Mouse (Mus musculus) forebrain, embryonic 10.5 days (tissue): ENCODE data around the gene Rassf8. TPM values are rescaled to one million over a fixed set of nuclear protein-coding genes. Genes with fewer than 3 reads are reported as not detected.

Experiments
- DNase-seq: peaks from one replicate; pipeline ENCODE4 v3.0.0-alpha.2; 2017; ENCODE audit warnings: low spot score; ENCODE audit errors: extremely low spot score
- H3K27ac ChIP-seq: fragments of 300-500 bp; sonication (generic); 2 replicates; pipeline ENCODE4 v1.5.1; 2016; ENCODE audit warnings: mild to moderate bottlenecking
- H3K27me3 ChIP-seq: fragments of 300-500 bp; sonication (generic); 2 replicates; pipeline ENCODE4 v1.6.1; 2016; ENCODE audit warnings: mild to moderate bottlenecking; ENCODE audit not compliant: poor library complexity, severe bottlenecking
- H3K36me3 ChIP-seq: fragments of 300-500 bp; sonication (generic); replicated peaks from 2 replicates; pipeline ENCODE4 v1.6.1; 2016; ENCODE audit warnings: mild to moderate bottlenecking, moderate library complexity
- H3K4me1 ChIP-seq: fragments of 300-500 bp; sonication (generic); 2 replicates; pipeline ENCODE4 v1.6.1; 2016
- H3K4me3 ChIP-seq: fragments of 300-500 bp; sonication (generic); 2 replicates; pipeline ENCODE4 v1.5.1; 2016; ENCODE audit warnings: mild to moderate bottlenecking, moderate library complexity
- H3K9me3 ChIP-seq: fragments of 300-500 bp; sonication (generic); 2 replicates; pipeline ENCODE4 v1.6.1; 2016; ENCODE audit warnings: mild to moderate bottlenecking, moderate library complexity
- WGBS: fragments of 180-500 bp; shearing (Covaris S2); methylation state at CpG from one replicate; pipeline ENCODE4 v1.1.7; 2016; 5-methylcytosine and 5-hydroxymethylcytosine counted together
- polyA plus RNA-seq: library from polyadenylated mRNA; unstranded; fragments of >200 nt; fragmentation: Nextera tagmentation; extraction: Ambion mirVana; gene quantifications from 2 replicates; pipeline ENCODE4 v1.2.1, GENCODE M21; 2016

Gene Rassf8
- polyA plus RNA-seq, 1 experiment from 2014 or later, result 2.3 TPM

DNA sequence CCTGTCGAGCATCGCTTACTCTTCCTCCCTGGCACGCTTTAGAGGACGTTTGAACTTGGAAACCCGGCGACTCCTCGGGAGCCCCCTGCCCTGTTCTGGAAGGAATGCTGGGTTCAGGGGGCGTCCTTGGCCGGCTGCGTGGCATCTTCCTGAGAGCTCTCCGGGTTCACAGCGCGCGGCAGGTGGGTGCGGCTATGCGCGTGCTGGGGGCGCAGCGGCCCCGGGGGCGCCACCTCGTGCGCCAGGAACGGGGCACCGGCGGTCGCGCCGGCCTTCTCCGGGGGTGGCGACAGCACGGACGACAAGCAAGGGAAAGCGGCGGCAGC, 116.2 kb downstream of the Rassf8 start:
- peaks cover 93% of the 10 kb centered on the region for H3K27me3 ChIP-seq
- peak overlapping the region; percentile 84 for H3K27ac ChIP-seq

GRCm38 (mm10) chr6:145863065-145863971, 116.8 kb downstream of the Rassf8 start:
- H3K27me3 ChIP-seq, result peaks cover 94% of the 10 kb centered on the region
- peak overlapping the region; percentile 84 for H3K27ac ChIP-seq
- peak overlapping the region; percentile 68 for H3K4me3 ChIP-seq
- H3K4me1 ChIP-seq, result peaks cover 55% of the 10 kb centered on the region
- under 1% methylated on average over 105 of the region's 105 CpGs for WGBS
- peak; percentile 65 for DNase-seq
- H3K36me3 ChIP-seq, result no peaks in the 10 kb centered on the region
- H3K9me3 ChIP-seq, result no peaks in the 10 kb centered on the region

More for the DNA sequence above, 116.2 kb downstream of the Rassf8 start:
- Histone ChIP-seq H3K36me3 (no peaks in the 10 kb centered on the region), H3K4me3 (peak overlapping the region; percentile 68), H3K9me3 (no peaks in the 10 kb centered on the region), H3K4me1 (peaks cover 55% of the 10 kb centered on the region)
- under 1% methylated on average over 35 of the region's 35 CpGs for WGBS
- no peak for DNase-seq

DNA sequence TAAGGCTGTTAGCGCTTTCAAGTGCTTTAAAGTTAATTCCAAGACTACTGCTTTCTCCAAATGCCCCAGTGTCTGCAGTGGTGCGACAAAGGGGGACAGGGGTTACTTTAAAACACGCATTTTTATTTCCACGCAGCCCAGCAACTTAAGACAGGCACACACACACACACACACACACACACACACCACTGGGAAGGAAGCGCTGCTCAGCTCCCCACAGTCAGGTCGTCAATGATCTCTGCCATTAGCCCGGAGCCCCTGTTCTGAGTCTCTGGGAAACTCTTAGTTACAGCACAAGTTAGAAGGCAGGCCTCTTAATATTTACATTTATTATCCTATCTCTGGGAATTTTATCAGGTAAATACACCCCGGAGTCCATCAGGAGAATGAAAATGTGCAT, 117.6 kb downstream of the Rassf8 start:
- Histone ChIP-seq H3K27ac (peak overlapping the region; percentile 84; the same call in 1 of the 2 replicates), H3K36me3 (no peaks in the 10 kb centered on the region), H3K9me3 (no peaks in the 10 kb centered on the region), H3K4me3 (peak overlapping the region; percentile 68), H3K4me1 (peaks cover 55% of the 10 kb centered on the region), H3K27me3 (peaks cover 97% of the 10 kb centered on the region)
- 2% methylated on average over 8 of the region's 8 CpGs for WGBS
- DNase-seq, result peak; percentile 26

- Histone ChIP-seq H3K36me3 (no peaks in the 10 kb centered on the region), H3K27me3 (peaks cover 91% of the 10 kb centered on the region), H3K27ac (peak within 1 kb of the TSS; percentile 80), H3K4me1 (peaks cover 51% of the 10 kb centered on the region), H3K4me3 (peak within 1 kb of the TSS; percentile 68), H3K9me3 (no peaks in the 10 kb centered on the region)
- peak; percentile 73 for DNase-seq
- WGBS, result under 1% methylated on average over 56 of the region's 57 CpGs
Measured at GRCm38 (mm10) chr6:145865289-145865885, 118.8 kb downstream of the Rassf8 start, which contains the start of gene Bhlhe41. Gene Bhlhe41, minus strand, starts transcription at chr6:145865558.

DNA sequence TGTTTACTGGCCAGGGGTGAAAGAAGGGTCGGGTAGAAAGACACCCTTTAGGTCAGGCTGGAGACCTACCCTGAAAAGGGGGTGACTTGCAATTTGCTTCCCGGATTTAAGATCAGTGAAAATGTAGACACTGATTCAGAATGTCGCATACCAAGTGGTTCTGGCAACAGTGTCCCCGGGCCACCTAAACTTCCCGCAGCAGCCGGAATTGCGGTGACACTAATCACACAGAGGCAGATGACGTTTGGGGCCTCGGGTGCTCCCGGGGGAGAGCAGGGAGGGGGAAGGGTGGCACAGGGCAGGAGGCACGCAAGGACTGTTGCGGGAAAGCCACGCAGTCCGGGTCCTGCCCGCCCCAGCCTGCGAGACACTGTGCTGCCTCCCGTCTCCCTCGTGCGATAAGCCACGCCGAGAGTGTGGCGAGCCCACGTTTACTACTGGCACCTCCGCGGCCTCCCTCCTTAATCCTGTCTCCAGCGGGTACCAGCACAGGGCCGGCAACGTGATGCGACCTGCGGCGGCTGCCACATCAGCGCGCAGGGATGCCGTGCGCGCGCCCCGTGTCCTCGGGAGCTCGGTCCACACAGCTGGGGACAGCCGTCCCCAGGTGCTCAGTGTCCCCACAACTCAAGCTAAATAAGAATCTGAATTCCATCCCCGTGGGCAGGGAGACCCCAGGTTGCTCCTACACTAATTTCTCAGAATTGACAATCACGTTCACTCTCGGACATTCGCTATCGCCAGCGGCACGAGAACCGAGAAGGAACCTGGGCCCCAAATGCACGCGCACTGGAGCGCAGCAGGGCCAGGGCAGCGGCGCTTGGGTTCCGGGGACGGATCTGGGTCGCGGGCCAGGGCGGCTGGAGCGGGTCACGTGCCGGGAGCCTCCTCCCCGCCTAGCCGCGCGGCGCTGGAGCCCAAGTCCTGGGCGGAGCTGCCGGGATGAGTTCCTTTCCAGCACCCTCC, 119.6 kb downstream of the Rassf8 start:
- Histone ChIP-seq H3K9me3 (no peaks in the 10 kb centered on the region), H3K4me1 (peaks cover 51% of the 10 kb centered on the region), H3K27me3 (peaks cover 84% of the 10 kb centered on the region), H3K4me3 (peak overlapping the region; percentile 68), H3K27ac (peak overlapping the region; percentile 80), H3K36me3 (no peaks in the 10 kb centered on the region)
- DNase-seq, result peak; percentile 64
- WGBS, result under 1% methylated on average over 69 of the region's 69 CpGs

DNA sequence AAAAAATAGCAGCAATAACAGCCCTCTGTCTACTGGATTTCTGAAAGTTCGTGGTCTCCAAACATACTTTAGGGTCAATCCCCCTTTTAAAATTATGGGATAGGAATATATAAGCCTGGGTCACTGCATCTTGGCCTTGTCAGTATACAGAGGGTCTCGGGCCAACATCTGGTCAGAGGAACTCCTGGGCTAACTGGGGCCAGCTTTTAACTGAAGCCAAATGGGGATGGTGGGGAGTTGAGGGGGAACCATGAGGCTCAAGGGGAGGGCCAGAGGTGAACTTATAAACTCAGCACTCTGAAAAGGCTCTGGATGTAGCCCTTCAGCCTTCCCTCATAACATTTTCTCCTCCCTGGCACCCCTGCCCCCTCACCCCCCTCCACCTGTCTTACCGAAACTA, 120.6 kb downstream of the Rassf8 start:
- 67% methylated on average over 3 of the region's 3 CpGs for WGBS
- peaks cover 75% of the 10 kb centered on the region for H3K27me3 ChIP-seq

More for the DNA sequence above, 120.6 kb downstream of the Rassf8 start:
- no peak overlapping the region for H3K27ac ChIP-seq
- H3K4me3 ChIP-seq, result no peak overlapping the region
- no peaks in the 10 kb centered on the region for H3K36me3 ChIP-seq
- H3K9me3 ChIP-seq, result no peaks in the 10 kb centered on the region
- no peak for DNase-seq
- peaks cover 51% of the 10 kb centered on the region for H3K4me1 ChIP-seq

Other genes with a start within 250 kb of the Rassf8 start
- 0.15 and 0.37 TPM in 2 replicates for gene Lmntd1, start 132.4 kb upstream of the Rassf8 start, polyA plus RNA-seq
- not detected in 2 replicates for gene Tuba3b, start 131.0 kb upstream of the Rassf8 start, polyA plus RNA-seq
- gene Bhlhe41, start 118.8 kb downstream of the Rassf8 start, polyA plus RNA-seq, result 1.6 and 2.1 TPM in 2 replicates
- gene Sspn, start 184.9 kb downstream of the Rassf8 start, polyA plus RNA-seq, result 1.4 and 1.8 TPM in 2 replicates